25 mouse cellular contexts compared by ENCODE assay signal in the genomic region with DNA sequence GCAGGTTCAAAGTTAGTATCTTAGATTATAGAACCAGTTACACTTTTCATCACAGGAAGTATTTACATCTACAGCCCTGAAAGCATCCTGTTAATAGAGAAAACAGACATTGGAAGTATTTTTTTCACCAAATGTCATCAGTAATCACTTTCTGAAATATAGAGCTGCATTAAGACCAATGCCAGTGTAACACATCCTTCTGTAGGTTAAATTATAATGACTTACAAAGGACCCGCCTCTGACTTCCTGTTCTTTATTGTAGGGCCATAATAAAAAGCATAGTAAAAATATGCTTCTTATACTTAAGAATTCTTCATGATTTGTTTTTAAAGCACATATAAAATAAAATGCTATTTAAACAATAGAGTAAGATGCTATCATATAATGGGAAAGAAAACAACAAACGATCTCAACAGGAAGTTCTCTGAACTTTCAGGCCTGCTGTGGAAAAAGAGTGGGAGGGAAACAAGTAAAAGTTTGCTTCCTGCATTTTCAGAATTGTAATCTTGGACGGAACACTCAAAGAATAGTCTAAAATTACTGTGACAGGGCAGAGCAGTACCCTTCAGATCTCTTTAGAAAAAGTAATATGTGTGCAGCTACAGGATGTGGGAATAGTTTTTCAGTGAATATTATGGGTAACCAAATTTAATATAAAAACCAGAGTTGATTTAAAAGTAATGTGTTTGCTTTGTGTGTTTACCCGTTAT.
"Had no signal": no experiment of that assay in that cellular context is flagged by ENCODE, and none has a peak within 500 bp of the region (broad histone marks: within the 10 kb centered on the region; RNA-seq: fewer than 3 reads in every experiment).

No protein-coding gene starts in this region.

- H3K9me3 ChIP-seq: heart, embryonic 10.5 days; heart, embryonic 12.5 days; hindbrain, embryonic 13.5 days; hindbrain, embryonic 15.5 days; intestine, embryonic 15.5 days; limb, embryonic 10.5 days; limb, embryonic 12.5 days; liver, embryonic 13.5 days; liver, embryonic 15.5 days had no signal

- H3K27ac ChIP-seq: heart, adult 2 months; heart, embryonic 10.5 days; hindbrain, embryonic 13.5 days; hindbrain, embryonic 15.5 days; hindbrain, postnatal 0 days; intestine, embryonic 15.5 days; layer of hippocampus, adult 2 months; left cerebral cortex, adult 2 months; limb, embryonic 10.5 days; limb, embryonic 12.5 days; liver, embryonic 13.5 days; liver, embryonic 15.5 days had no signal

- H3K4me1 ChIP-seq: heart, embryonic 10.5 days; heart, embryonic 12.5 days; hindbrain, embryonic 13.5 days; hindbrain, embryonic 15.5 days; intestine, embryonic 15.5 days; limb, embryonic 10.5 days; limb, embryonic 12.5 days; liver, embryonic 13.5 days; liver, embryonic 15.5 days had no signal

- H3K4me3 ChIP-seq: heart, adult 2 months; heart, embryonic 10.5 days; heart, embryonic 12.5 days; hindbrain, embryonic 13.5 days; hindbrain, embryonic 15.5 days; intestine, embryonic 15.5 days; layer of hippocampus, adult 2 months; left cerebral cortex, adult 2 months; limb, embryonic 10.5 days; limb, embryonic 12.5 days; liver, embryonic 13.5 days; liver, embryonic 15.5 days had no signal

- H3K9ac ChIP-seq: heart, embryonic 12.5 days; hindbrain, embryonic 13.5 days; hindbrain, embryonic 15.5 days; intestine, embryonic 15.5 days; limb, embryonic 12.5 days; liver, embryonic 13.5 days; liver, embryonic 15.5 days had no signal

- H3K4me2 ChIP-seq: heart, embryonic 12.5 days; hindbrain, embryonic 13.5 days; hindbrain, embryonic 15.5 days; intestine, embryonic 15.5 days; limb, embryonic 12.5 days; liver, embryonic 11.5 days; liver, embryonic 13.5 days; liver, embryonic 15.5 days had no signal

- H3K36me3 ChIP-seq: heart, embryonic 10.5 days; heart, embryonic 12.5 days; hindbrain, embryonic 13.5 days; hindbrain, embryonic 15.5 days; intestine, embryonic 15.5 days; limb, embryonic 10.5 days; limb, embryonic 12.5 days; liver, embryonic 13.5 days; liver, embryonic 15.5 days had no signal

- ATAC-seq: hindbrain, postnatal 0 days; intestine, embryonic 15.5 days; intestine, postnatal 0 days had no signal

- DNase-seq: gastrocnemius, postnatal 14 days; gastrocnemius, postnatal 36 days; heart, adult 11 months; heart, adult 2 months; heart, postnatal 14 days; heart, postnatal 36 days; kidney, adult 18-20 months; kidney, adult 8-10 months; kidney, postnatal 14 days; kidney, postnatal 4 days; liver; liver, embryonic 13.5 days had no signal

- H3K27me3 ChIP-seq: heart, embryonic 12.5 days; hindbrain, embryonic 13.5 days; hindbrain, embryonic 15.5 days; intestine, embryonic 15.5 days; limb, embryonic 12.5 days; liver, embryonic 13.5 days; liver, embryonic 15.5 days had no signal
